In the genomic region with DNA sequence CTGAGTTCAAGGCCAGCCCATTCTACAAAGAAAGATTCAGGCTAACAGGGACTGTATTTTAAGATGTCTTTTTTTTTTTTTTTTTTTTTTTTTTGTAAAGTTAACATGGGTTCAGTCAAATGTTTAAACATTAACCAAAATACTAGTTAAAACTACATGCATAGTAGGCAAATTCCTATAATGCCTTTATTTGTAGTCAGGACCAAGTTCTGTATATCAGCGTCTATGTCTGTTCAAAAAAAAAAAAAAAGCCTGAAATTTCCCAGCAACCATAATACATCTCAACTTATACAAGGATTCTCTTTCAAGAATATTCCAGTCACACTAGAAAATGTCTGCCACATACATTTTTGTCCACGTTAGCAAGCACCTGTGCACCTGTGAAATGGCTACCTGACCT, we compare ENCODE assay signal across 8 mouse cellular contexts. TPM values are rescaled to one million over a fixed set of nuclear protein-coding genes. Genes with fewer than 3 reads are reported as not detected.
A peak's percentile ranks its signal among the peaks of the same experiment; 100 is the strongest.
DNase-seq lines count a peak whose midpoint lies in the region; ATAC-seq and TF ChIP-seq lines count a peak whose summit lies in the region.

No protein-coding gene starts in this region.

- H3K4me1 ChIP-seq in CH12.LX (ENCODE audit: control insufficient read depth in 1 of 2, insufficient read depth in 2 of 2), result peaks cover 12 to 56% of the 10 kb centered on the region in 2 experiments
- H3K4me1 ChIP-seq in hindbrain, embryonic 10.5 days (replicated peaks), result peaks cover 41% of the 10 kb centered on the region
- peaks cover 23 to 33% of the 10 kb centered on the region in 2 experiments for H3K4me1 ChIP-seq in liver, embryonic 14.5 days (replicated peaks; ENCODE audit: control insufficient read depth in 2 of 2, insufficient read depth in 2 of 2, low read length in 1 of 2)

- intact Hi-C loops in heart, postnatal 14 days (cut with DNase I), result loop anchor here (5.0 kb wide), 2 partner anchors 58 to 137 kb away; a partner anchor contains a TSS

- 0 out of 2 replicates have a peak overlapping the region, but pooled peaks have one; percentile 92 for H3K9ac ChIP-seq in CH12.LX (ENCODE audit: insufficient read depth, low read depth)
- no peak overlapping the region; the same call in 1 of the 2 replicates for H3K9ac ChIP-seq in liver, embryonic 14.5 days (replicated peaks)

- H3K27me3 ChIP-seq in CH12.LX (replicated peaks), result no peaks in the 10 kb centered on the region
- H3K27me3 ChIP-seq in hindbrain, embryonic 10.5 days (ENCODE audit: insufficient read depth, poor library complexity, severe bottlenecking), result no peaks in the 10 kb centered on the region
- H3K27me3 ChIP-seq in liver, embryonic 14.5 days (ENCODE audit: control insufficient read depth, insufficient read depth, low read length), result no peaks in the 10 kb centered on the region

- peak overlapping the region; percentile 97 for H3K4me2 ChIP-seq in CH12.LX (ENCODE audit: insufficient read depth, low read depth, poor library complexity, severe bottlenecking)
- peak overlapping the region; percentile 78 for H3K4me2 ChIP-seq in liver, embryonic 14.5 days (ENCODE audit: low read depth)

- dilution Hi-C loops in CH12.LX (cut with MboI; ENCODE audit: extremely low pct_ligation_motif_present, extremely low pct_unique_long_range_greater_than_20kb, low sequenced_read_pairs), result no loop called here

- peak; percentile 34 for DNase-seq in heart, adult 11 months
- no peak for DNase-seq in heart, postnatal 14 days
- DNase-seq in CH12.LX (ENCODE audit: extremely low read depth), result no peak
- DNase-seq in hindbrain, embryonic 10.5 days (ENCODE audit: low spot score), result no peak
- no peak for DNase-seq in liver, embryonic 14.5 days (ENCODE audit: low read depth in 3 of 3, low spot score in 3 of 3)
- no peak for DNase-seq in c-Kit-positive CD71-positive TER-119-positive erythroid progenitor cells, embryonic 14.5 days (ENCODE audit: low spot score)
- no peak for DNase-seq in ovary, postnatal 36 days (ENCODE audit: low spot score)
- DNase-seq in embryo, embryonic 10 days (ENCODE audit: low spot score), result no peak

- TF ChIP-seq RAD21 in CH12.LX (IDR thresholded peaks at IDR 0.05; ENCODE audit: low read depth, low read length), result no peak

- TF ChIP-seq POLR2A in CH12.LX (IDR thresholded peaks at IDR 0.05; ENCODE audit: low read depth, low read length), result no peak

- H3K4me3 ChIP-seq in CH12.LX (replicated peaks in 1 of 3; ENCODE audit: low read depth in 2 of 3, low read length in 2 of 3, poor library complexity in 1 of 3), result peak overlapping the region in 1 of 3 experiments; percentile 39
- peak overlapping the region; percentile 96 for H3K4me3 ChIP-seq in hindbrain, embryonic 10.5 days
- peak overlapping the region in 1 of 2 experiments; percentile 97; a peak in 2 of 4 replicates for H3K4me3 ChIP-seq in liver, embryonic 14.5 days (ENCODE audit: insufficient read depth in 1 of 2, low read depth in 2 of 2, low read length in 2 of 2)

- peaks cover 63% of the 10 kb centered on the region for H3K79me2 ChIP-seq in CH12.LX (replicated peaks; ENCODE audit: control insufficient read depth, extremely low read depth, insufficient read depth, poor library complexity, severe bottlenecking)

- in situ Hi-C loops in CH12.LX (cut with MboI; ENCODE audit: low pct_ligation_motif_present, low pct_unique_long_range_greater_than_20kb, low sequenced_read_pairs), result loop anchor here (10.0 kb wide), 1 partner anchor 174 kb away; no protein-coding TSS in a partner anchor

- H3K27ac ChIP-seq in CH12.LX (ENCODE audit: insufficient read depth, low read depth), result no peak overlapping the region
- H3K27ac ChIP-seq in hindbrain, embryonic 10.5 days, result no peak overlapping the region
- H3K27ac ChIP-seq in liver, embryonic 14.5 days, result no peak overlapping the region

- TF ChIP-seq CTCF in CH12.LX (conservative IDR thresholded peaks at IDR 0.05 in 1 of 2, IDR thresholded peaks at IDR 0.05 in 1 of 2; ENCODE audit: low read depth in 2 of 2, low read length in 2 of 2), result no peak
- no peak for TF ChIP-seq CTCF in liver, embryonic 14.5 days (IDR thresholded peaks at IDR 0.05; ENCODE audit: low read depth)

- no peak for ATAC-seq in liver, embryonic 14.5 days (ENCODE audit: insufficient read depth)

- WGBS in hindbrain, embryonic 10.5 days, result 86% methylated on average over 2 of the region's 2 CpGs
- WGBS in liver, embryonic 14.5 days (ENCODE audit: insufficient replicate concordance), result 72% methylated on average over 2 of the region's 2 CpGs

- TF ChIP-seq EP300 in CH12.LX (IDR thresholded peaks at IDR 0.05; ENCODE audit: low read length), result no peak
- TF ChIP-seq EP300 in liver, embryonic 14.5 days (IDR thresholded peaks at IDR 0.05; ENCODE audit: low read depth), result no peak

- no peaks in the 10 kb centered on the region for H3K9me3 ChIP-seq in CH12.LX (replicated peaks; ENCODE audit: low read length)
- no peaks in the 10 kb centered on the region for H3K9me3 ChIP-seq in hindbrain, embryonic 10.5 days
- no peaks in the 10 kb centered on the region for H3K9me3 ChIP-seq in liver, embryonic 14.5 days (ENCODE audit: control insufficient read depth, low read length)

- H3K36me3 ChIP-seq in CH12.LX (replicated peaks in 1 of 2; ENCODE audit: control insufficient read depth in 1 of 2, insufficient read depth in 1 of 2, low read length in 1 of 2), result peaks cover 7 to 39% of the 10 kb centered on the region in 2 experiments
- H3K36me3 ChIP-seq in hindbrain, embryonic 10.5 days, result peaks cover 43% of the 10 kb centered on the region
- H3K36me3 ChIP-seq in liver, embryonic 14.5 days (replicated peaks; ENCODE audit: control insufficient read depth, insufficient read depth, low read depth), result peaks cover 14% of the 10 kb centered on the region; the same call in 1 of the 2 replicates

TF ChIP-seq in CH12.LX, 34 proteins besides CTCF, POLR2A, EP300 and RAD21:
- TF ChIP-seq PAX5 (IDR thresholded peaks at IDR 0.05; ENCODE audit: low read length) (no peak), ZNF384 (IDR thresholded peaks at IDR 0.05; ENCODE audit: low read depth, low read length) (peak; percentile 76), MAX (IDR thresholded peaks at IDR 0.05; ENCODE audit: low read length) (no peak), ZMIZ1 (IDR thresholded peaks at IDR 0.05; ENCODE audit: low read depth, low read length) (no peak), ZC3H11A (IDR thresholded peaks at IDR 0.05; ENCODE audit: low read depth, low read length) (no peak)
TF ChIP-seq in CH12.LX: peak in this region for 1.

RNA-seq across cellular contexts. Expression of a gene that starts 1.9 kb away (rescaled TPM):
- 10 to 100 TPM; 33.1 to 39.6 TPM for total RNA-seq in heart, postnatal 14 days (2021)
- total RNA-seq in CH12.LX (2012; rRNA removed) (32.4 and 39.2 TPM in 2 replicates), CH12.LX (2014; rRNA removed) (90.8 and 102 TPM in 2 replicates)
- 75.2 and 85.0 TPM in 2 replicates for polyA plus RNA-seq in CH12.LX (2012; ENCODE audit: insufficient read length, low read depth)
- 57.3 and 60.8 TPM in 2 replicates for polyA plus RNA-seq in hindbrain, embryonic 10.5 days (2016; fragmentation: Nextera tagmentation; extraction: Ambion mirVana)
- polyA plus RNA-seq in liver, embryonic 14.5 days (2012; rRNA removed), result 14.3 and 21.0 TPM in 2 replicates
- 18.1 and 21.0 TPM in 2 replicates for polyA plus RNA-seq in liver, embryonic 14.5 days (2014; fragmentation: Nextera tagmentation; extraction: Ambion mirVana)

RNA-seq across cellular contexts. Expression of a gene that starts 47.3 kb away (rescaled TPM):
- 10 to 100 TPM in 1 of 2 experiments, not detected in 1; 58.2 TPM for total RNA-seq in heart, postnatal 14 days (2021)
- total RNA-seq in CH12.LX (2012; rRNA removed) (not detected in 2 replicates), CH12.LX (2014; rRNA removed) (not detected in 2 replicates)
- polyA plus RNA-seq in CH12.LX (2012; ENCODE audit: insufficient read length, low read depth), result not detected in 2 replicates
- polyA plus RNA-seq in hindbrain, embryonic 10.5 days (2016; fragmentation: Nextera tagmentation; extraction: Ambion mirVana), result not detected in 2 replicates
- not detected in 2 replicates for polyA plus RNA-seq in liver, embryonic 14.5 days (2012; rRNA removed)
- not detected in 2 replicates for polyA plus RNA-seq in liver, embryonic 14.5 days (2014; fragmentation: Nextera tagmentation; extraction: Ambion mirVana)
